Mouse (Mus musculus): ENCODE results near the gene Hspb8.

Gene Hspb8

DNA sequence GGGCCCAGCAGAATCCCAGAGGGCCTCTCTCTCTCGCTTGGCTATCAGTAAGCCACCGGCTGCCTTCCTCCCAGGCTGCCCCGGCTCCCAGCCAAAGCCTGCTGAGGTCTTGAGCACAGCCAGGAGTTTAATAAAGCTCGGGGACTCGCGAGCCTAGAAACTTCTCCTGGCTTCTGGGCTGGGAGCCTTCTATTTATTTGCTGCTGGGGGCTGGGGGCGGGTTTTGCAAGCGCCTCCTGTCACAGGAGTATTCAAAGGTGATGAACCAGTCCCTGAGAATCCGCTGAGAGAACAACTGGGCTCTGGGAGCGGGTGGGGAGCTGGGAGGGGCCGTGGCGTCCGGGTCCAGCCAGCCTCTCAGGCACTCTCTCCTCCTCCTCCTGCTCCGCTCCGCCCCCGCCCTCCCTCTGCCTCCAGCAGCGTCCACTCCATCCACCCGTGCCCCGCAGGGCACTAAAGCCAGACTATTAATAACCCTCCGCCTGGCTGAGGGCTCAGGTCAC, at the start of gene Hspb8:
Gene Hspb8, minus strand, starts transcription at position 166 of the 503 bp plus-strand sequence.
- in situ Hi-C loops (cut with MboI; ENCODE audit: unreplicated experiment in 2 of 2): no loop called here

DNA sequence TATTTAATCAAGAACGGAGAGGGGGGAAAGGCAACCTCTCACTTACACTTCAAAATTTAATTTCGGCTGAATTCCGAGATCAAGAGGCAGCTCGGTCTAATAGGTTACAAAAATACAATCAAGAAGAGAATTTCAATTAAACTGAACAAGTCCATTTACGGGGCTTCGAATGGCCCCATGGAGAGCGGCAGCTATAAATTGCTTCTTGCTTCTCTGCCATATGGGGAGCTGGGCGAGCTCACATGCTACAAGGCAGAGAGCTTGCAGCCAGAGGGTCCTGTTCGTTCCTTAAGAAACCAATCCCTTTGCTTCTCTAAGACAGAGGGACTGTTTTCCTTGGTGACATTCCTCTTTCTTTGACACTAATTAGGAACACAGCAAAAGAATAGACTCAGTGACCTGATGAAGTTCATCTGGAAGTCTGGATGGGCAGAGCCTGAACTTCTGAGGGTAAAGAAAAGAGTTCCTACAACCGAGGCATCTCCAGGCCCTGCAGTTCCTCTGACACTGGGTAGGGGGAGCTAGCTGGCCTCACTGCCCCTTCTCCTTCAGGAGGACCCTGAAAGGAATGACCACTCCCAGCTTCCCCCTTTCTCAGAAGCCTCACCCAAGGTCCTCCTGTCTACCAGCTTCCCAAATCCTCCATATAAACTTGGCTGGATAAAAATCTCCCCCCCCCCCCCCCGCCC, 38.8 kb upstream of the Hspb8 start:
- in situ Hi-C loops (cut with MboI; ENCODE audit: unreplicated experiment in 2 of 2): no loop called here

DNA sequence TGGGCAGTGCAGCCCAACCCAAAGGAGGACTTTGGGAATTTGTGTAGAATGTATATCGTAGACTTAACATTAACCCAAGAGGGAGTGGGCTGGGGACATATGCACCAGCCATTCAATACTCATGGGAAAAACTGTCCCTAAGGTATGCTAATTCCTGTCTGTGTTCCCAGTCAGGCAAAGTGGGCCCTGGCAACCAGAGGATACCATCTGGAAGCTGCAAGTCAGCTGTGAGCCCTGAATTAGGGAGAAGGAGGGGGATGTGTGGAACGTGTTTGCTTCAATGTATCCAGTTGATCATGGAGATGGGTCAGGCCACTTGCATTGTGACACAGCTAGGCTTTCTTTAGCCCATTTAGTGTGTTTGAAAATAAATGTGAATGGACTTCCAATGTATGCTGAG, 37.3 kb upstream of the Hspb8 start:
- in situ Hi-C loops (cut with MboI; ENCODE audit: unreplicated experiment in 2 of 2): no loop called here

DNA sequence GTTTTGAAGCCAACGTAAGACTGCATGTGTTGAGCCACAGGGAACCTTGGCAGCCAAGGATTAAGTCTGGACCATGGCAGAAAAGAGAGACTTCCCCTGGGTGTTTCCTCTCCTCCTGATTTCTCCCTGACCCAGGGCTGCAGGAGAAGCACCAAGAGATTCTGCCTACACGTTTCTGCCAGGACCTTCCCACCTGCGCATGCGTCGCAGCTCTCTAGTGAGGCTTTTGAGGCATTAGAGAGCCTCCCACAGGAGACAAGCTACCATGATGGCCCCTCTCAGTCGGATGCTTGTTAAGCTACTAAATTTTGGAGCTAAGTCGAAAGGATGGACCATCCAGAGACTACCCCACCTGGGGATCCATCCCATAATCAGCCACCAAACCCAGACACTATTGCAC, 35.1 kb upstream of the Hspb8 start:
- in situ Hi-C loops (cut with MboI; ENCODE audit: unreplicated experiment in 2 of 2): no loop called here

DNA sequence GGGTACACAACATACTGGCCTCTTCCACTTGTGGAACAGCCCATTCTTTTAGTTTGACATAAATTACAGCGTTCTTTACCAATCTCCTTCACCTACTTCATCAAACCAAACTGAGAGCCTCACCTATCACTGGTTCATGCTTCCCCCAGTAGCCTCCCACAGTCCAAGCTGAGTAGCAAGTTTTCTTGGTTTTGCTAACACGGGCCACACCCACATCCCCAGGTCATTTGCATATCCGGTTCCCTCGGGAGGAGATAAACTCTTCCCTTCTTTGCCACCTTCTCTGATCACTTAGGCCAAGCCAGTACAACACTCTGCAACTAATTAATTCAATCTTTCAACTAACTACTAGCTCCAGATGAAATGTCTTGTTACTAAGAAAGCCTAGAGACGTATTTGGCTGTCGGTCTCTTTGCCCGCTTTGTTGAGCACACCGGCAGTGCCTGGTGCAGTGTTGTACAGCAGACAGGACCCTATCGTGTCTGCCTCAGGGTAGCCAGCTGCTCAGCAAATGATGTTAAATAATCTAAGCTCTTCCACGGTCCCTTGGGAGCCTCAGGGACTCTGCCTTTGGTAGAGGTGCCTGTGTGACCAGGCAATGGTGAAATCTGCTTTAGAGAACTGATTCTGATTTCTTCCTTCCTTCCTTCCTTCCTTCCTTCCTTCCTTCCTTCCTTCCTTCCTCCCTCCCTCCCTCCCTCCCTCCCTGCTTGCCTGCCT, 34.3 kb upstream of the Hspb8 start:
- in situ Hi-C loops (cut with MboI; ENCODE audit: unreplicated experiment in 2 of 2): no loop called here

DNA sequence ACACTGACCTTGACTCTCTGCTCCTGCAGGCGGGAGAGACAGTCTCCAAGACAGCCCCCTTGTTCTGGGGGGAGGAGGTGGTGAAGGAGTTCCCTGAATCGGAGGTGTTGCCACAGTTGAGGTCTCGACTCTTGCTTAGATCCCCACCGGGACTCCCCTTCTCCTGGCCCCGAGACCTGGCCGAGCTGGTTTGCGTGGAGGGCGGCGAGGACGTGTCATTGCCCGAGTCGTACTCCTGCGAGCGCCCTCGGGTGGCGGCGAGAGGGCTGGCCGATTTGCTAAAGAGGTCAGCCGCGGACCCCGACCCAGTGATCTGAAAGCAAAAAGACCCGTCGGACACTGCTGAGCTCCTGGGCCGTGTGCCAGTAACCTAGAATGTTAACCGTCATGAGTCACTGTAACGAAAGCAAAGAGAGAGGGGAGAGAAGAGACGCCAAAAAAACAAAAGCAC, 30.8 kb upstream of the Hspb8 start:
- in situ Hi-C loops (cut with MboI; ENCODE audit: unreplicated experiment in 2 of 2): no loop called here

DNA sequence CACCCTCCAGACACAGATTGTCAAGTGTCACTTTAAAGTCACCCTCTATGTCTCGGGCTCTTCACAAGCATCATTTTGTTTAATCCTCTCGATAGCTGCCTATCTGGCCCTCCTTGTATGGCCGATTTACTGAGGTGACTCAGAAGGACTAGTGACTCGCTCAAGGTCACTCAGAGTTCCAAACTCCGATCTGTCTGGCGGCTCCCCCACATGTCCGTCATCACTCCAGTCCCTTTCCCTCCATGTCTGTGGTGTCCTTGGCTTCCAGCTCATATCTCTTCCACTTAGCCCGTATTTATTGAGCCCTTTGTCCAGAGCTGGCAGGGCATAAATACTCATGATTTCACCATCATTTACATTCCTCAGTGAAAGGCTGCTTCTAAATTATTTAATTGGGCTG, 28.2 kb upstream of the Hspb8 start:
- in situ Hi-C loops (cut with MboI; ENCODE audit: unreplicated experiment in 2 of 2): no loop called here

DNA sequence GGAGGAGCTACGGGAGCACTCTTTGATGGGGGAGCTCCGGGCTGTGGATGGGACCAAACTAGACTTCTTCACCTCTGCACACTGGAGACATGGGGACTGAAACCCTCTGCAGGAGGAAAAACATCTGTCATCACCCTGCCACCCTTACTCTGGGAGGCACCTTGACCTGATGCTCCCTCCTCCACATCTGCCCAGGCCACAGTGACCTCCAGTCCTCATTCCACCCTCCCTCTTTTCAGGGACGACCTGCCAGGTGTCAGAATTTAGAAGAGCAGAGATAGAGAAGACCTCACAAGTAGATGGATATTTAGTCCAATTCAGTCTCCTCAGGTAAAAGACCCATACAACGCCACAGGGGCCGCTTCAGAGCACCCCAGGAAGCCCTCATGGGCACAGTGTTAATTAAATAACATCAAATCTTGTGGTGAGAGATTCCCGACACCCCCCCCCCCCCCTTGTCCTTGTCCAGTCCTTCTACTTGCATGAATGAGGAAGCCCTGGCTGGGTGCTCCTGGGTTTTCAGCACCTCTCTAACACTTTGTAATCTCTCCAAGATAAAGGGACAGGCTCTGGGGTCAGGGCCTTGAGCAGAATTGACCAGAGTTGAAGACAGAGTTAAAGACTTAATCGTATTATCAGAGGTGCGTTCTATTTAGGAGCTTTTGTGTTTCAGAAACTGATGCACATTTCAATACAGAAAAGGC, 27.0 kb upstream of the Hspb8 start:
- in situ Hi-C loops (cut with MboI; ENCODE audit: unreplicated experiment in 2 of 2): no loop called here

DNA sequence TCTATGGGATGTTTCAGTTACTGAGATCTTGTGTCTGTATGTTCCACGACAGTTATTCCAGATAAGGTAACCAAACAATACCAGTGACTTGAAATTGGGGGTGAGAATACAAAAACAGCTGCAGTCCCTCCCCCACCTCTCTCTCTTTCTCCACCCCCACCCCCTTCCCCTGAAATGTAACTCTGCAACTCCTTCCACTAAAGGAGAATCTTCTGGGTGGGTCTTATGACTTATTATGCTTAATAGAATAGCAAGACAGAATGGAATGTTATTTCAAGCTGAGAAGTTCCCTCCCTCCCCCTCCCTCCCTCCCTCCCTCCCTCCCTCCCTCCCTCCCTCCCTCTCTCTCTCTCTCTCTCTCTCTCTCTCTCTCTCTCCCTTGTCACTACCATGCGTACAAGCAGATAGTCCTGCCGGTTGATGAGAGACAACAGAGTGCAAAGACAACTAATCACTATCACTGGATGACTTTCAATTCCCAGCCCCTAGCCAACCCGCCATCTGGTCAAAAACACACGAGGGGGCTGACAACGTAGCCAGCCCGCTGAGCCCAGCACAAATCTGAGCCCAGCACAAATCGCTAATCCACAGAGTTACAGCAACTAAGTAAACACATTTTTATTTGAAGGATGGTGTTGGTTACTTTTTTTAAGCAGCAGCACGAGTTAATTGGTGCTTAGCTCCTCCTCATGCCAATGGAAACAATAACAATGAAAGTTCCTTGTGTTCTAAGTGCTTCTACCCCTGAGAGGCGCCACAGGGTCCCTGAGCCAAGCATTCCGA, 25.9 kb upstream of the Hspb8 start:
- in situ Hi-C loops (cut with MboI; ENCODE audit: unreplicated experiment in 2 of 2): no loop called here

DNA sequence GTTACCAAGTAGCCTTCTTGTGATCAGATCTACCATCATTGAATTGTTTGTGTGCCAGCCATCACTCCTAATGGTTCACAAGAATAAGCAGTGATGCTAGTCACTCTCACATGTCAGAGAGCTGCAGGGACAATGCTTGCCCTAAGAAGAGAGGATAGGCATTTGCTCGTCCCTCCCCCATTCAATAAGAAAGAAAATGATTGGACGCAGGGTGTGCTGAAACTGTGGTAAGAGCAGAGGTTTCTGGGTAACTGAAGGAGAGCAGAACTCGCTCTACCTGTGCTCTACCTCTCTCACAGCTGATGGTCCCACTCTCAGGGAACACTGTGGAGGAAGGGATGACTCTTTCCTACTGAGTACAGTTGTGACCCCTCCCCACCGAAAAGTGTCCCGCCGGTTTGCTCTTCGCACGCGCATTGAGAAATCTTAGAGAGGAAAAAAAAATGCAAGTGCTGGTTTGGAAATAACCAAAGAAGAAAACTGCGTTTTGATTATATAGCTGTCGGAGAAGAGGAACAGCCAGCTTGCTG, 25.2 kb upstream of the Hspb8 start:
- in situ Hi-C loops (cut with MboI; ENCODE audit: unreplicated experiment in 2 of 2): no loop called here

DNA sequence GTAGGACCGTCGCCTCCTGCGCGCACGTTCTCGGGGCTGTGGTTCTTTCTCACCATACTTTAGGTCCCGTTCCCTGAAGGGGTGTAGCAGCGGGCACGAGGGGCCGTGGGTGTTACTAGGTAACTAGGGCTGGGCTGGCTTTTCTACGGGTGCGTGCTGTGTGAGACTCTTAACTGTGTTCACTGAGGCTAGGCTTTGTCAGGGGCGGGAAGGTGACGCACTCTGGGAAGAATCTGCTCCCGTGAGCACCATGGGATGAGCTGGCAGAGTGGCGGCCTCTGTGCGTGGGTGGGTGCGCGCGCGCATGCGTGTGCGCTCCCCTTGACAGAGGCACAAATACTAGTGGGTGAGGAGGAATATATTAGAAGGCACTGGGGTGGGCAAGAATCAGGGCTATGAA, 23.9 kb upstream of the Hspb8 start:
- in situ Hi-C loops (cut with MboI; ENCODE audit: unreplicated experiment in 2 of 2): no loop called here

DNA sequence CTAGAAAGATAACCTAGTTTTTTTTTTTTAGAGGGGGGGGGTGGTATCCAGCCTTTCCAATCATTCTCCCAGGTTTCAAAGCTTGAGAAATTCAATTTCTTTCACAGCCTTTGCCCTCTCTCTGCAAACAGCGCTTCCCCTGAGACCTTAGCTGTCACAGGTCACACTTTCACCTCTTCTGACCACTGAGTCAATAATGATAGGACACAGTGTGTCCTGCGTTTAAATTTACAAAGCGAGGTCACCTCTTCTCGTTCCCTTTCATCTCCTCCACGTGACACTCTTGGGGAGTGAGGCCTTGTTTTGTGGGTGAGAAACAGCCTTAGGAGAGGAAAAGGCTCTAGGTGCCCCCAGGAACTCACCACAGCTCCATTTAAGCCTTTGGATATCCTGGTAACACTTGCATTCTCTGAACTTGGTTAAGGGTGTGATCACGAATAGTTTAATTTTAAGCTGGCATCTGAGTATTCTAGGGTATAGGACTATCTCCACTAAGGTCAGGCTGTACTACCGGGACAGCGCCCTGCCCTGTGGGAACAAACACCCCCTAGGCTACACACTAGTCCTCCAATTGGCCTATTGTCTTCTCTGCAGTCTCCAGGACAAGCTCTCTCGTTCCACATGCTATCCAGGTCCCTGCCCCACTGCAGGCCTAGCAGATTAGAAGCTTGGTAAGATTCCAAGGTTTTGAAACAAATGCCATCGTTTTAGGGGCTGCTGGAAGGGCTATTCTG, 23.1 kb upstream of the Hspb8 start:
- in situ Hi-C loops (cut with MboI; ENCODE audit: unreplicated experiment in 2 of 2): no loop called here

DNA sequence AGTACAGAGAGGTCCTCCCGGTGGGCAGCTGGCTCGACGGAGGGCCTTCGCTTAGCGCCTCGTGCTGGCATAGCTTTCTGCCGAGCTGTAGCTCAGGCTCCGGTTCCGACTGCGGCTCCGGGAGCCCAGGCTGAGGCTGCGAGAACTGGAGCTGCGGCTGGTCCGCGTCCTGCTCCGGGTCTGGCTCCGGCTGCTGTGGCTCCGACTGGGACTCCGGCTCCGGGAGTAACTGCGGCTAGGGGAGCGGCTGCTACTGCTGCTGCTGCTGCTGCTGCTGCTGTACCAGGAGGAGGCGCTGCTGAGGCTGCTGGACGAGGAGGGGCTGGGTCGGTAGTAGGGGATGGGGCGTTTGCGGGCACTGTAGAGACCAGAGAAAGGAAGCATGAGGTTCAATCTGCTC, 21.9 kb upstream of the Hspb8 start:
- in situ Hi-C loops (cut with MboI; ENCODE audit: unreplicated experiment in 2 of 2): no loop called here

DNA sequence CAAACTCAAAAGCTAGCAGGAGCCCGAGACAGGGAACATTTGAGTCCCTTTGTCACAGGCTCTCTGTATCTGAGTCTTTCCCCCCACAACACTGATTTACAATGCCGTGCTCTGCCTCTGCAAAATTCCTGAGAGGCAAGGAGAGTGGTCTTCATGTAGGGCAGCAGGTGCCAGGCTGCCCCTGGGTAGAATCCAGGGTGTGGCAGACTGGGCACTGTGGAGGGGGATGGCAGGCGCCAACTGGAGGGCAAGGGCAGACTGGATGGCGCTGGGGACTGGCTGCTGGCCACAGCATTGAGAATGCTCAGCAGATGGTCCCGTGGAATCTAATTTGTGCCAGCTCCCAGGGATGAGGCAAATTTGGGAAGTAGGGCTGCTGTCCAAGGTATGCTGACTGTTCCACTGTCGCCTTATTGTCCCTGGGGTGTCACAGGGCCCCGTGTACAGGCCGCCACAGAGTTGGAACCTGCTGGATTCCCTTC, 20.8 kb upstream of the Hspb8 start:
- in situ Hi-C loops (cut with MboI; ENCODE audit: unreplicated experiment in 2 of 2): no loop called here

DNA sequence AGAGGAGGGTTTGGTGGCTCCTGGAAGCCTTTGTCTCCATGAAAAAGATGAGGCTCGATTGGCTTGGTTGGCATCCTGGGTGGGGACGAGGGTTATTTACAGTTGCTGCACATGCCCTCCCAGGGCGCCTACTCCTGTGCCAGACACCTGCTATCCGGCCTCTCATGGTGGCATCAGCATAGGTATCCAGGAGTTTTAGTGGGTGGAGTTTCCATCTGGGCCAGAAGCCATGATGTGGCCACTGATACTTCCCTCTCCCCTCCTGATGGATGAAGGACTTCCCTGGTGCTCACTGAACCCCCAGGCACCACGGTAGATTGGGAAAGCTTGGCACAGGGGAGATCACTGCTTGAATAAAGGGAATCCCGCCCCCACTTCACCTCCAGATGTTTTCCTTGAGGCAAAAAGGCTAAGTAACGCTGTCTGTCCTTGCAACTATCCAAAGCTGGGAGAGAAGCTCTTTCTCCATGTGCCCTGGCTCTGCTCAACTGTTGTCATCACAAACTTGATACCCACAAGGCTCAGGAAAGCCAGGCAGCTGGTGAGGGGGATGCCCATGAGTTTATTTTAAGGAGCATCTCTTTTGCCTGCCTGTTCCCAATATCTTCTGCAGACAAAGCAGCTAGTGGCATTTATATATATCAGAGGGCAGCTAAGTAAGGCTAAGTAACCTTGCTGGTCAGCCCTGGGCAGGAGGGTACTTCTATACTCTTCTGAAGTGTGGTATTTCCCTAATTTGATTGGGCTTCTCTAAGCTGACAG, 20.2 kb upstream of the Hspb8 start:
- in situ Hi-C loops (cut with MboI; ENCODE audit: unreplicated experiment in 2 of 2): no loop called here

DNA sequence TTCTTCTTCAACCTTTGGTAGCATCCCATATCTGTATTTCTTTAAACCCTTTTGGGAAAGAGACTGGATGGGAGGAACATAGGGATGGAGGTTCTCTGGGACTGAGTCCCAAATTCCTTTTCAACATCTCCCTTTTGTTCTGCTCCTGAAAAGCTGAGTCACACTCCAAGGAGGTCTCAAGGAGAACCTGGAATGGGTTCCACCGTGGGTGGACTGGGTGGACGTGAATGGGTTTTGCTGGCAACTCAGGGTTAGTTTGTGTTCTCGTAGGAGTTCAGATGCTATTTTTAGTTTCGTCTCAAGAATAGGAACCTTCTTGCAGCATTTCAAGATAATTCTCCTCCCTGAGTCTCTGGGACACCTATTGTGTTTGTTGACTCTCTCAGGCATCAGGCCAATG, 17.6 kb upstream of the Hspb8 start:
- in situ Hi-C loops (cut with MboI; ENCODE audit: unreplicated experiment in 2 of 2): no loop called here

DNA sequence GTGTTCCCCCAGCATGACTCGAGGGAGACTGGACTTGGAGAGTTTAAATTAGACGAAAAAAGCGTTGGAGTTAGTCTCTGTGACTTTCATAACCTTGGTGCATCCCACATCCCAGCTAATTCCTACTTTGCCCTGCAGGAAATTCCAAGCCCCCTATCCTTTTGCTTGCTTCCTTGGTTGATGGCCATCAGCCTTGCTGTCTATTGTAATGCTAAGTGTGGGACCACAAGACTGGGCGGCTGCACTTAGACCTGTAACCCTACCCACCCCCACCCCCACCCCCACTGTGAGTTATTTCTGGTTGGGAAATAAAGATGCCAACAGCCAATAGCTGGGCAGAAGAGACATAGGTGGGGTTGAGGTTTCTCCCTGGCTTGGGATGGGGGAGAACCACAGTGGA, 15.7 kb upstream of the Hspb8 start:
- in situ Hi-C loops (cut with MboI; ENCODE audit: unreplicated experiment in 2 of 2): no loop called here

DNA sequence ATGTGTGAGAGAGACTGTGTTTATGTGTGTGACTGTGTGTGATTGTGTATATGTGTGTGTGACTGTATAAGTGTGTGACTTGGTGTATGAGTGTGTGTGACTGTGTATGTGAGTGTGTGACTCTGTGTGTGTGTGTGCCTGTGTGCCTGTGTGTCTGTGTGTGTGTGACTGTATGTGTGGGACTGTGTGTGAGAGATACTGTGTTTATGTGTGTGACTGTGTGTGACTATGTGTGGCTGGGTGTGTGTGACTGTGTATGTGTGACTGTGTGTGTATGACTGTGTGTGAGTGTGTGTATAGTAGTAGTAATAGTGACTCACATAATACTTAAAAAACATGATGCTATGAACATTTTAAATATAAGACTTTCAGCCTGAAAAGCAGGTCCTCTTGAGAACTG, 13.5 kb upstream of the Hspb8 start:
- in situ Hi-C loops (cut with MboI; ENCODE audit: unreplicated experiment in 2 of 2): no loop called here
